Mouse (Mus musculus) liver, embryonic 14.5 days (tissue): Measurements from ENCODE around the gene Orai1.

Experiments
- CTCF ChIP-seq: IDR thresholded peaks from 2 replicates; pipeline ENCODE4 v1.5.1; 2016; ENCODE audit warnings: antibody characterized with exemption, low read depth, control low read depth
- EP300 ChIP-seq: IDR thresholded peaks from 2 replicates; pipeline ENCODE4 v1.6.1; 2016; ENCODE audit warnings: antibody characterized with exemption, low read depth

DNA sequence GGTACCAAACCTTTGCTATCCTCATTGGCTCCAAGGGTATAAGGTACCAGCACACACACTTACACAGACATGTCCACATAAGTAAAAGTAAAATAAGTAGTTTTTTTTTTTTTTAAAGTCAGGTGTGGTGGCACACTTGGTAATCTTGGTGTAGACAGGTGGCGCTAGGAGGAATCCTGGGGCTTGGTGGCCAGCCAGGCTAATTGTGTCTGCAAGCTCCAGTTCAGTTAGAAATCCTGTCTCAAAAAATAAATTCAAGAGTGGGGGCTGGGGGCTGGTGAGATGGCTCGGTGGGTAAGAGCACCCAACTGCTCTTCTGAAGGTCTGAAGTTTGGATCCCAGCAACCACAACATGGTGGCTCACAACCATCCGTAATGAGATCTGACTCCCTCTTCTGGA is 48.3 kb downstream of the Orai1 start:
- TF ChIP-seq CTCF (no peak), EP300 (no peak)
